Mouse (Mus musculus): Measurements from ENCODE around the gene Serpina3k. TPM values are rescaled to one million over a fixed set of nuclear protein-coding genes. Genes with fewer than 3 reads are reported as not detected.
"Not testable (repeated sequence)": the region's sequence is repeated elsewhere in the genome, so short reads cannot be mapped to it uniquely, and the experiment has no call there.

The Serpina3k gene
- polyA plus RNA-seq, 1 experiment from 2014 or later = not detected

DNA sequence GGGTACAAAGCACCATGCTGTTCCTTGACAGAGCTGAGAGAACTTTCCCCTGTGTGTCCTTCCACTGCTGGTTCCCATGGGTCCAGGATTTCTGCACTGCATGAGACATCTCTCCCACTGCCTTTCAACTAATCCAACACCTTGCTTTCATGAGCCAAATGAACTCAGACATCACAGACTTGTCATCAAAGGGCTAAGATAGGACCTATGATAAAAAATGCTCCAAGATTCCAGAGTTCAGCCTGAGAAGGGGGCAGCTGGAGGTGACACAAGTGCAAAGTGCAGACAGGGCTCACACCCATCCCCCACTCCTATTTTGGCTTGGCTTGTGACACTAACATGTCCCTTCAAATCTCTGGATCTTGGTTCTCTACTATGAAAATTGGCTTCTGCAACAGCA lies 50.2 kb downstream of the Serpina3k start:
- no peaks in the 10 kb centered on the region for H3K36me3 ChIP-seq (ENCODE audit: control insufficient read depth, insufficient read depth)
- no peaks in the 10 kb centered on the region for H3K27me3 ChIP-seq (replicated peaks; ENCODE audit: control insufficient read depth, insufficient read depth, low read length)
- H3K4me1 ChIP-seq (replicated peaks; ENCODE audit: control insufficient read depth, insufficient read depth, low read length) = no peaks in the 10 kb centered on the region
- no peak overlapping the region for H3K4me3 ChIP-seq (ENCODE audit: low read depth, low read length)
- ATAC-seq = no peak
- no peak for TF ChIP-seq CTCF (IDR thresholded peaks at IDR 0.05; ENCODE audit: low read depth)
- no peaks in the 10 kb centered on the region for H3K9me3 ChIP-seq (ENCODE audit: control insufficient read depth)
- H3K4me2 ChIP-seq (replicated peaks; ENCODE audit: low read depth) = no peak overlapping the region
- H3K9ac ChIP-seq (ENCODE audit: low read depth, low read length) = no peak overlapping the region
- no peak overlapping the region for H3K27ac ChIP-seq (ENCODE audit: low read depth, low read length)

- H3K27ac ChIP-seq (ENCODE audit: low read depth, low read length); H3K4me3 ChIP-seq (ENCODE audit: low read depth, low read length); ATAC-seq; H3K9me3 ChIP-seq (ENCODE audit: control insufficient read depth); H3K27me3 ChIP-seq (replicated peaks; ENCODE audit: control insufficient read depth, insufficient read depth, low read length); H3K9ac ChIP-seq (ENCODE audit: low read depth, low read length); H3K4me2 ChIP-seq (replicated peaks; ENCODE audit: low read depth); H3K4me1 ChIP-seq (replicated peaks; ENCODE audit: control insufficient read depth, insufficient read depth, low read length); H3K36me3 ChIP-seq (ENCODE audit: control insufficient read depth, insufficient read depth): not testable (repeated sequence)
- whole genome bisulfite sequencing = 66% methylated on average over 2 of the region's 2 CpGs
These were observed 52.8 kb downstream of the Serpina3k start for GRCm38 (mm10) chr12:104391057-104391456.

Other genes starting within 250 kb of the Serpina3k start
- 0.18 and 0.24 TPM in 2 replicates for gene Serpina5, start 237.4 kb upstream of the Serpina3k start, polyA plus RNA-seq (2015; fragmentation: Nextera tagmentation; extraction: Ambion mirVana)
- 0.09 and 0.21 TPM in 2 replicates for gene Serpina3a, start 225.8 kb upstream of the Serpina3k start, polyA plus RNA-seq (2015; fragmentation: Nextera tagmentation; extraction: Ambion mirVana)
- gene Serpina3b, start 210.5 kb upstream of the Serpina3k start, polyA plus RNA-seq (2015; fragmentation: Nextera tagmentation; extraction: Ambion mirVana) = not detected in 2 replicates
- 0.09 TPM in 1 of 2 replicates, not detected in the other for gene Serpina3c, start 184.6 kb upstream of the Serpina3k start, polyA plus RNA-seq (2015; fragmentation: Nextera tagmentation; extraction: Ambion mirVana)
- gene Serpina3f, start 123.9 kb upstream of the Serpina3k start, polyA plus RNA-seq (2015; fragmentation: Nextera tagmentation; extraction: Ambion mirVana) = 0.59 and 0.69 TPM in 2 replicates
- 5.2 and 6.1 TPM in 2 replicates for gene Serpina3g, start 102.2 kb upstream of the Serpina3k start, polyA plus RNA-seq (2015; fragmentation: Nextera tagmentation; extraction: Ambion mirVana)
- gene Serpina3i, start 75.4 kb upstream of the Serpina3k start, polyA plus RNA-seq (2015; fragmentation: Nextera tagmentation; extraction: Ambion mirVana) = not detected in 2 replicates
- gene Serpina3j, start 23.9 kb upstream of the Serpina3k start, polyA plus RNA-seq (2015; fragmentation: Nextera tagmentation; extraction: Ambion mirVana) = not detected in 2 replicates
- not detected in 2 replicates for gene Serpina3m, start within 50 bp of the Serpina3k start, polyA plus RNA-seq (2015; fragmentation: Nextera tagmentation; extraction: Ambion mirVana)
- gene Serpina3n, start 68.2 kb downstream of the Serpina3k start, polyA plus RNA-seq (2015; fragmentation: Nextera tagmentation; extraction: Ambion mirVana) = 0.18 and 0.21 TPM in 2 replicates
- gene Gsc, start 134.8 kb downstream of the Serpina3k start, polyA plus RNA-seq (2015; fragmentation: Nextera tagmentation; extraction: Ambion mirVana) = 0.20 TPM in 1 of 2 replicates, not detected in the other